Mouse (Mus musculus): Measurements from ENCODE around the gene Spag17.

GRCm38 (mm10) chr3:100106736-100107135, 221.5 kb downstream of the Spag17 start:
- TF ChIP-seq CTCF (IDR thresholded peaks at IDR 0.05; ENCODE audit: borderline replicate concordance, insufficient read depth, low read depth, low read length) (no peak), POLR2A (IDR thresholded peaks at IDR 0.05; ENCODE audit: borderline replicate concordance, insufficient read depth, low read length) (no peak)
